In the genomic region with DNA sequence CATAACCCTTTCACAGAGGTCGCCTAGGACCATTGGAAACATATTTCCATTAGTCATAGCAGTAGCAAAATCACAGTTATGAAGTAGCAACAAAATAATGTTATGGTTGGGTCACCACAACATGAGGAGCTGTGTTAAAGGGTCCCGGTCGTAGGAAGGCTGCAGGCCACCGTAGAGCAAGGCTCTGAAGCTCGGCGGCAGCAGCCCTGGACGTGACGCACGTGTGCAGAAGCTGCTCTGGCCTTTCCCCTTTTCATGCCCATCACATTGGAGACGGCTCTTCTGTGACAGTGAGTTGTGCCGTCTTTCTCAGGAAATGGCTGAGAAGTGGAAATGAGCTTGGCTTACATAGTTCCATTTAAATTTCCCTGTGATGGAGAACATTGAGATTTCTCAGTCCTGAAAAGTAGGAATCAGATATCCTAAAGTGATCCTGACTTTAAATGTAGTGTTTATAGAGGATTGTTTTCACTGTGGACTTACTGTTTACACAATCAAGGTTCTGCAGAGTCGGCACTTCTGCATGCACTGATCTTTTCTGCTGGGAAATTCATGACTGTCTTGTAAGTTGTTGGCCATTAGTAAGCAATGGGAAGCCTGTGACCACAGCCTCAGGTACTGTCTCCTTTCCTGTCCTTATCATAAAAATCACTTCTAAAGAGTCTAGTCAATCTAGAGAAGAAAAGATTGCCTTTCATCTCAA, we compare ENCODE assay signal across 1 mouse cellular context.
TF ChIP-seq lines count a peak whose summit lies in the region.

No protein-coding gene starts in this region.

TF ChIP-seq in MEL, 35 proteins besides CTCF, POLR2A, EP300 and RAD21:
- TF ChIP-seq MAFK (IDR thresholded peaks at IDR 0.05; ENCODE audit: borderline replicate concordance, low read depth, low read length) (peak; percentile 77; the same call in 1 of the 2 replicates), SIN3A (IDR thresholded peaks at IDR 0.05; ENCODE audit: low read length) (no peak)
TF ChIP-seq in MEL: peak in this region for 1.
